Mouse (Mus musculus) lung, embryonic 15.5 days (tissue): ENCODE results near the gene Arhgef12. TPM values are rescaled to one million over a fixed set of nuclear protein-coding genes. Genes with fewer than 3 reads are reported as not detected.

Source experiments
- ATAC-seq: fragments of 200-750 bp; cut with Nextera tagmentation; 2 replicates; pipeline ENCODE4 v1.8.0; 2017; ENCODE audit warnings: moderate number of reproducible peaks, borderline replicate concordance; ENCODE audit not compliant: low FRiP score, low TSS enrichment; ENCODE audit errors: extremely low read depth
- H3K27ac ChIP-seq: fragments of 300-500 bp; sonication (generic); 2 replicates; pipeline ENCODE4 v1.5.1; 2015; ENCODE audit warnings: moderate library complexity, mild to moderate bottlenecking, inconsistent platforms
- H3K27me3 ChIP-seq: fragments of 300-500 bp; sonication (generic); 2 replicates; pipeline ENCODE4 v1.6.1; 2015; ENCODE audit warnings: inconsistent platforms
- H3K36me3 ChIP-seq: fragments of 300-500 bp; sonication (generic); 2 replicates; pipeline ENCODE4 v1.6.1; 2015; ENCODE audit warnings: inconsistent platforms
- H3K4me1 ChIP-seq: fragments of 300-500 bp; sonication (generic); 2 replicates; pipeline ENCODE4 v1.6.1; 2015; ENCODE audit warnings: inconsistent platforms
- H3K4me2 ChIP-seq: fragments of 300-500 bp; sonication (generic); 2 replicates; pipeline ENCODE4 v1.6.1; 2015; ENCODE audit warnings: inconsistent platforms, mild to moderate bottlenecking, moderate library complexity
- H3K4me3 ChIP-seq: fragments of 300-500 bp; sonication (generic); 2 replicates; pipeline ENCODE4 v1.5.1; 2015; ENCODE audit warnings: mild to moderate bottlenecking, inconsistent platforms
- H3K9ac ChIP-seq: fragments of 300-500 bp; sonication (generic); 2 replicates; pipeline ENCODE4 v1.6.1; 2015; ENCODE audit warnings: inconsistent platforms
- H3K9me3 ChIP-seq: fragments of 300-500 bp; sonication (generic); 2 replicates; pipeline ENCODE4 v1.6.1; 2016; ENCODE audit warnings: inconsistent platforms
- WGBS: fragments of 180-500 bp; shearing (Covaris S2); methylation state at CpG from one replicate; pipeline ENCODE4 v1.1.7; 2015; 5-methylcytosine and 5-hydroxymethylcytosine counted together
- polyA plus RNA-seq: library from polyadenylated mRNA; unstranded; fragments of >200 nt; fragmentation: Nextera tagmentation; extraction: Ambion mirVana; gene quantifications from 2 replicates; pipeline ENCODE4 v1.2.1, GENCODE M21; 2015

The Arhgef12 gene
- polyA plus RNA-seq, result 12.5 and 14.3 TPM in 2 replicates

DNA sequence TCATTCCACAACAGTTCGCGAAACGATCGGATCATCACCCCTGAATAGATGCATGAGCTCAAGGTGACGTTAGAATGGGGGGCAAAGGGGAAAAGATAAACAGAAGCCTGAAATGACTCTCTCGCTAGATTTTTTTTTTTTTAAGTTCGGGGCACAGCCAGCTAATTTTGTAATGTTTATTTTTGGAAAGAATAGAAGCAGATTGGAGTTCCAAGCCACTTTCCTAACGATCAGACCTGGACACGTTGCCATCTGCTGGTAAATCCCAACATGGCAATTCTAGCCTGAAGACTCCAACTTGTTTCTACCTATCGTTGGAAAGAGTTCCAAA is at the start of gene Arhgef12:
TSS of gene Arhgef12 (minus strand) at position 53 of the 331 bp plus-strand sequence.
- Histone ChIP-seq H3K36me3 (no peaks in the 10 kb centered on the region; the same call in 1 of the 2 replicates), H3K9ac (peak within 1 kb of the TSS; percentile 92), H3K4me1 (peaks cover 26% of the 10 kb centered on the region), H3K4me3 (peak within 1 kb of the TSS; percentile 90), H3K9me3 (no peaks in the 10 kb centered on the region), H3K27me3 (no peaks in the 10 kb centered on the region), H3K4me2 (peak within 1 kb of the TSS; percentile 77), H3K27ac (peak within 1 kb of the TSS; percentile 98)
- WGBS, result 11% methylated on average over 10 of the region's 10 CpGs
- no peak for ATAC-seq

DNA sequence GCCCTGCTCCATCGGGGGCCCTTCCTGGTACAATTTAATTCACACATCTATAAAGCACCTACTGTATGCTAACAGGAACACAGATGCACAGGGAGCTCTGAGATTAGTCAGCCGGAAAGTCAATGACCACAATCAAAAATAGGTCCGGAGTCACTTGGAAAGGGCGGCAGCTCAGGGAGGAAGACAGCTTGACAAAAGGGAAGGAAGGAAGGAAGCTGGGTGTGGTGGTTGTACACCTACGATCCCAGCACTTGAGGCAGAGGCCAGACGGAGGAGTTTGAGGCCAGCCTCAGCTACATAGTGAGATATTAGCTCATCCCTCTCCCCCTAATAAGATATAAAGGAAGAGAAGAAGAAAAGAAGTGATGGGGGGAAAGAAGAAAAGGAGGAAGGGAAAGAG is 48.9 kb upstream of the Arhgef12 start:
- Histone ChIP-seq H3K4me3 (no peak overlapping the region), H3K27me3 (peaks cover 5% of the 10 kb centered on the region; the same call in 1 of the 2 replicates), H3K9ac (no peak overlapping the region), H3K36me3 (no peaks in the 10 kb centered on the region), H3K9me3 (no peaks in the 10 kb centered on the region), H3K4me2 (no peak overlapping the region), H3K27ac (no peak overlapping the region), H3K4me1 (no peaks in the 10 kb centered on the region)
- ATAC-seq, result no peak
- WGBS, result 59% methylated on average over 6 of the region's 6 CpGs

DNA sequence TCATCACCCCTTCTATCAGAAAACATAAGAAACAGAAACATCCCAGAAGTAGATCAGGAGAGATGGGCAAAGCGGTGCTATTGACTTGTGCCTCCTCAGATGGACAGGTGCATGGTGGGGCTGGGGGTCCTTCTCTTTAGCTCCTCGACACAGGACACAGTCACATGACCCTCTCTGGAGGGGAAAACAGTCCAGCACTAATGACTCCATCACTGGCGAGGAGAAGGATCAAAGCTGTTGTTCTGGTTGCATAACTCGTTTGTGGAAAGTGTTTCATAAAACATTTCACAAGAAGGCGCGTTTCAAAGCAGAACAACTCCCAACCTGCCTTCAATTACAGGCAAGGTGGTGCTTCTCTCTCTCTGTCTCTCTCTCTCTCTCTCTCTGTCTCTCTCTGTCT is 44.7 kb upstream of the Arhgef12 start:
- Histone ChIP-seq H3K27ac (no peak overlapping the region), H3K9me3 (no peaks in the 10 kb centered on the region), H3K4me2 (no peak overlapping the region), H3K9ac (no peak overlapping the region), H3K4me3 (no peak overlapping the region), H3K27me3 (peaks cover 6% of the 10 kb centered on the region; the same call in 1 of the 2 replicates), H3K36me3 (no peaks in the 10 kb centered on the region), H3K4me1 (peaks cover 5% of the 10 kb centered on the region)
- no peak for ATAC-seq
- WGBS, result 74% methylated on average over 6 of the region's 6 CpGs

GRCm38 (mm10) chr9:43150957-43151356 is 43.9 kb upstream of the Arhgef12 start:
- WGBS, result 51% methylated on average over 9 of the region's 9 CpGs
- Histone ChIP-seq H3K9ac (no peak overlapping the region), H3K4me2 (no peak overlapping the region), H3K4me1 (peaks cover 5% of the 10 kb centered on the region), H3K27me3 (peaks cover 6% of the 10 kb centered on the region; the same call in 1 of the 2 replicates), H3K36me3 (no peaks in the 10 kb centered on the region), H3K27ac (no peak overlapping the region), H3K4me3 (no peak overlapping the region), H3K9me3 (no peaks in the 10 kb centered on the region)
- ATAC-seq, result no peak

DNA sequence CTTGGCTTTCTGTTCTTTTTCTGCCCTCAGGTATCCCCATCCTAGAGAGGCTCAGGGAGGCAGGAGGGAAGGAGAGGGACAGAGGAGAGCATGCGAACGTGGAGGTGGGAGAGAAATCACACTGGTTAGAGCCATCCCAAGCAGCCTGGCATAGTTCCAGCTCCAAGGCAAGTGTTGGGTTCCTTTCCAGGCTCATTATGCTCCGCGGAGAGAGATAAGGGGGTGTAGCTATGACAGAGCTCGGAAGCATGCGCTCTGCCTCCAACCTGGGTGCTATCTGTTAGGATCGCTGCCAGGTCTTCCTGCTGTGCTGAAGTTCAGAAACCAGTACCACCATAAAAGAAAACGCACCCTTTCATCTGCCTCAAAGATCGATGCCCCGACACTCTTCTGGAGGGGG is 43.0 kb upstream of the Arhgef12 start:
- 15% methylated on average over 10 of the region's 10 CpGs for WGBS
- H3K9me3 ChIP-seq, result no peaks in the 10 kb centered on the region
- H3K36me3 ChIP-seq, result no peaks in the 10 kb centered on the region
- no peak for ATAC-seq
- H3K27me3 ChIP-seq, result peaks cover 6% of the 10 kb centered on the region; the same call in 1 of the 2 replicates
- H3K27ac ChIP-seq, result no peak overlapping the region
- peaks cover 5% of the 10 kb centered on the region for H3K4me1 ChIP-seq
- no peak overlapping the region for H3K9ac ChIP-seq
- 0 out of 2 replicates have a peak overlapping the region, but pooled peaks have one; percentile 9 for H3K4me2 ChIP-seq
- no peak overlapping the region for H3K4me3 ChIP-seq

- Histone ChIP-seq H3K4me3 (no peak overlapping the region), H3K9ac (no peak overlapping the region), H3K9me3 (no peaks in the 10 kb centered on the region), H3K27me3 (peaks cover 6% of the 10 kb centered on the region; the same call in 1 of the 2 replicates), H3K36me3 (no peaks in the 10 kb centered on the region), H3K4me1 (peaks cover 5% of the 10 kb centered on the region), H3K27ac (no peak overlapping the region), H3K4me2 (no peak overlapping the region)
- no peak for ATAC-seq
- WGBS, result 82% methylated on average over 3 of the region's 3 CpGs
These were observed 42.5 kb upstream of the Arhgef12 start for GRCm38 (mm10) chr9:43149498-43149897.

GRCm38 (mm10) chr9:43145196-43145595 is 38.2 kb upstream of the Arhgef12 start:
- Histone ChIP-seq H3K4me3 (no peak overlapping the region), H3K27me3 (no peaks in the 10 kb centered on the region), H3K4me1 (peaks cover 2% of the 10 kb centered on the region), H3K9me3 (no peaks in the 10 kb centered on the region), H3K9ac (no peak overlapping the region), H3K4me2 (no peak overlapping the region), H3K27ac (no peak overlapping the region), H3K36me3 (no peaks in the 10 kb centered on the region)
- WGBS, result 83% methylated on average over 4 of the region's 4 CpGs
- no peak for ATAC-seq

DNA sequence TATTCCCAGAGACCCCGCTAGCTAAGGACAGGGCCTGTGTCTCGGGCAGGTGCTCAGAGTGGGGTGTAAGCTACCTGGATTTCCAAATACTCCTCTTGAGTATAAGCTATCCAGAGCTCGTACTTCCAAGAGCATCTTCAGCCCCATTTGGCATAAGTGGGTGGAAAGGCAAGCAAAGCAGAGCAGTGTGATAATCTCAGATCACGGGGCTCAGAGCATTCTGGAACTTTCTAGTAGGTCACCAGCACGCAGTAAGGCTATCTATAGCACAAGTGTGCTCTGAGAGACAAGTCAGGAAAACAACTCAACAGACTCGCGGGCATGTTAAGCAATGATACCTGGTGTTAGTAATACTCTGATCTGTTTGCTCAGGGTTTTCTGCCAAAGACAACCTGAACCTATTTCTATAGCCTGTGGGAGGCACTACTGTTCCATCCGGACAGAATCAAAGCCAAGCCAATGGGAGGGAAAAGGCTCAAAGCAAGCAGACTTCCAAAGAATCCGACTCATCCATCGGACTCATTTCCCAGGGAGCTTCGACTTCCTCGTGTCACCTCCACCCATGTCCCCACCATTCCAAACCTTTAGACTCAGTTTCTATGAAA is 37.3 kb upstream of the Arhgef12 start:
- no peaks in the 10 kb centered on the region for H3K4me1 ChIP-seq
- H3K4me3 ChIP-seq, result no peak overlapping the region
- H3K27me3 ChIP-seq, result no peaks in the 10 kb centered on the region
- no peak overlapping the region for H3K27ac ChIP-seq
- no peak overlapping the region for H3K9ac ChIP-seq
- no peak overlapping the region for H3K4me2 ChIP-seq
- no peaks in the 10 kb centered on the region for H3K9me3 ChIP-seq
- ATAC-seq, result no peak
- 57% methylated on average over 12 of the region's 12 CpGs for WGBS
- H3K36me3 ChIP-seq, result no peaks in the 10 kb centered on the region

DNA sequence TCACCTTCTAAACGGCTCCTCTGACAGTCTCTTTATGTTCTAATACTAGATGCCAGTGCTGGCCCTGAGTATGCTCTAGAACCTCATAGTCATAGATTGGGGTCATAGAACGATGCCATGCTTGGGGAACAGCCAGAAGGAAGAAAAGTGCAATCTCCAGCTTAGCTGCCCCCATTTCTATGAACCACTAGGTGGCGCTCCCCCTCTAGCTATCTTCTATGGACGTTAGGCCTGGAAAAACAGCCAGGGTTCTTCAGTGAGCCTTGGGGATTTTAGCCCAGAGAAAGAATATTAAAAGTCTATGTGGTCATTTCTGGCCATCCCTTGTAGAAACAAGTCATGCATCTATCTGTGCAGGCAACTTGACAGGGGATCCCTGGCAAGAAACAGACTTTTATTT is 34.8 kb upstream of the Arhgef12 start:
- no peaks in the 10 kb centered on the region for H3K9me3 ChIP-seq
- no peak for ATAC-seq
- no peaks in the 10 kb centered on the region for H3K4me1 ChIP-seq
- no peak overlapping the region for H3K4me2 ChIP-seq
- 4% methylated on average over 4 of the region's 4 CpGs for WGBS
- no peaks in the 10 kb centered on the region for H3K36me3 ChIP-seq
- H3K4me3 ChIP-seq, result no peak overlapping the region
- H3K27me3 ChIP-seq, result no peaks in the 10 kb centered on the region
- H3K9ac ChIP-seq, result no peak overlapping the region
- H3K27ac ChIP-seq, result no peak overlapping the region

DNA sequence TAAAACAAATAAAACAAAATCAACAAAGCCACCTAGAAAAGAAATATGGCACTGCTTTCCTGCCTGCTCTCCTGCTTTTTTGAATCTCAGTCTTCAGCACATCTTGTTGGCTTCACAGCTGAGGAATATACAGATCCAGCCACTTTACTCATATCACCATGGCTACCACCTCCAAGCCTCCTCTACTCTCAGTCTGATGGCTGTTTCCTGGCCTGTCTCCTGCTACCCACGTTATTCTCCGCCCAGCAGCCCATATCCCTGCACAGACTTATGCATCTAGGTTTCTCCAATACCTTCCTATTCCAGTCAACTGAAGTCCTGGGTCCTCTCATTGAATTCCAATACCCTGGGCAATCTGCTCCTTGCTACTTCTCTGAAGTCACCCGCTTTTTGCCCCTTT is 26.5 kb upstream of the Arhgef12 start:
- 63% methylated on average over 3 of the region's 3 CpGs for WGBS
- Histone ChIP-seq H3K4me2 (no peak overlapping the region), H3K4me3 (no peak overlapping the region), H3K36me3 (no peaks in the 10 kb centered on the region), H3K9ac (no peak overlapping the region), H3K27ac (no peak overlapping the region), H3K27me3 (no peaks in the 10 kb centered on the region), H3K4me1 (no peaks in the 10 kb centered on the region), H3K9me3 (no peaks in the 10 kb centered on the region)
- ATAC-seq, result no peak

DNA sequence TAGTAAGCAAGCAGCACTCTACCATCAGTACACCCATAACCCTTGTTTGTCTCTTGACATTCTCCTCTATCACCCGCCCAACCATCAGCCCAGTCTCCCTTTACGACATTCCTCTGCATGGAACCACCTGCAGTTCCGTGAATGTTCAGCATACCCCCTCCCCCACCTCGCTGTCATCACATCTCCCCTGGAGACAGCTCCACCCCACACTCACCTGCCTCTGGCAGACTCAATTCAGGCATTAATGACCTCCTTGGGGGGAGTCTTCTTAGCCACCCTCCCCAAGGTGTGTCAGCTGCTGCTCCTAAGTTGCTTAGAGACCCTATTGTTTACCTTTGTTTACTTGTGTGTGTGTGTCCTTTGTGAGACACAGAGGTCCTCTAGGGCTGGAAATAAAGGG is 25.3 kb upstream of the Arhgef12 start:
- Histone ChIP-seq H3K36me3 (no peaks in the 10 kb centered on the region), H3K27me3 (no peaks in the 10 kb centered on the region), H3K9ac (no peak overlapping the region), H3K27ac (no peak overlapping the region), H3K4me1 (no peaks in the 10 kb centered on the region), H3K9me3 (no peaks in the 10 kb centered on the region), H3K4me2 (no peak overlapping the region), H3K4me3 (no peak overlapping the region)
- 23% methylated on average over 4 of the region's 4 CpGs for WGBS
- ATAC-seq, result no peak

GRCm38 (mm10) chr9:43131940-43132339 is 24.9 kb upstream of the Arhgef12 start:
- no peak for ATAC-seq
- H3K27me3 ChIP-seq, result no peaks in the 10 kb centered on the region
- H3K4me1 ChIP-seq, result no peaks in the 10 kb centered on the region
- no peak overlapping the region for H3K4me2 ChIP-seq
- no peak overlapping the region for H3K9ac ChIP-seq
- H3K4me3 ChIP-seq, result no peak overlapping the region
- no peaks in the 10 kb centered on the region for H3K9me3 ChIP-seq
- 57% methylated on average over 5 of the region's 5 CpGs for WGBS
- H3K36me3 ChIP-seq, result no peaks in the 10 kb centered on the region
- no peak overlapping the region for H3K27ac ChIP-seq

- Histone ChIP-seq H3K36me3 (no peaks in the 10 kb centered on the region), H3K4me1 (no peaks in the 10 kb centered on the region), H3K9ac (no peak overlapping the region), H3K4me2 (no peak overlapping the region), H3K9me3 (no peaks in the 10 kb centered on the region), H3K27ac (no peak overlapping the region), H3K27me3 (no peaks in the 10 kb centered on the region), H3K4me3 (no peak overlapping the region)
- 94% methylated on average over 2 of the region's 2 CpGs for WGBS
- no peak for ATAC-seq
These were observed 23.6 kb upstream of the Arhgef12 start for GRCm38 (mm10) chr9:43130684-43131083.
